ENCODE assay signal across 13 mouse cellular contexts in the genomic region with DNA sequence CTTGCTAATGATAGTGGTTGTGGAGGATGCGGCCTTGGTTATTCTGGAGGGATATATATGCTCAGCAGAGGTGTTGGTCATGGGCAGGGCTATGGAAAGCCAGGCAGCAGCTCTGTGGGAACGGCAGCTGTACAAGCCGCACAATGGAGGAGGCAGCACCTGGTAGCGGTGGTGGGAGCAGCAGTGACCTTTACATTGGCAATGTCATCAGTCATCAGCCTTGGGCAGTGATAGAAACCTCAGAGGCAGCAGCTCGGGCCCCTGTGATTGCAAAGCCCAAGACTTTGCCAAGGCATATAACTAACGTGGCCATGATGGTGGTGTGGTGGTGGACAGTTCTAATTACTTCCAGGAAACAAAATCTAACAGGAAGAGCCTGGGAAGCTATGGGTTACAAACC. TPM values are rescaled to one million over a fixed set of nuclear protein-coding genes. Genes with fewer than 3 reads are reported as not detected.
"Had no signal": no experiment of that assay in that cellular context is flagged by ENCODE, and none has a peak within 500 bp of the region (broad histone marks: within the 10 kb centered on the region; RNA-seq: fewer than 3 reads in every experiment).

No protein-coding gene starts in this region.

- H3K36me3 ChIP-seq: neural tube, embryonic 12.5 days had no signal

- H3K4me2 ChIP-seq: lung, embryonic 14.5 days; midbrain, embryonic 12.5 days; neural tube, embryonic 12.5 days; stomach, embryonic 15.5 days had no signal

- H3K4me3 ChIP-seq: midbrain, embryonic 10.5 days; midbrain, embryonic 12.5 days; neural tube, embryonic 12.5 days; stomach, embryonic 15.5 days had no signal

- DNase-seq: lung, adult 18-20 months; lung, embryonic 14.5 days; lung, postnatal 10 days; lung, postnatal 4 days; midbrain, embryonic 14.5 days; right cerebral cortex, postnatal 14 days; thymus, postnatal 25 days; thymus, postnatal 4 days had no signal

- H3K27me3 ChIP-seq: midbrain, embryonic 12.5 days; neural tube, embryonic 12.5 days; stomach, embryonic 15.5 days had no signal

RNA-seq across cellular contexts. Expression of a gene that starts 2.5 kb away (rescaled TPM):
- polyA plus RNA-seq: midbrain, embryonic 12.5 days; neural tube, embryonic 12.5 days; spleen, adult 2 months had no signal
